Mouse (Mus musculus): ENCODE results near the gene Amer3. TPM values are rescaled to one million over a fixed set of nuclear protein-coding genes. Genes with fewer than 3 reads are reported as not detected.
"Not testable (repeated sequence)": the region's sequence is repeated elsewhere in the genome, so short reads cannot be mapped to it uniquely, and the experiment has no call there.

The Amer3 gene
- polyA plus RNA-seq, 1 experiment from 2014 or later, result 0.09 TPM

DNA sequence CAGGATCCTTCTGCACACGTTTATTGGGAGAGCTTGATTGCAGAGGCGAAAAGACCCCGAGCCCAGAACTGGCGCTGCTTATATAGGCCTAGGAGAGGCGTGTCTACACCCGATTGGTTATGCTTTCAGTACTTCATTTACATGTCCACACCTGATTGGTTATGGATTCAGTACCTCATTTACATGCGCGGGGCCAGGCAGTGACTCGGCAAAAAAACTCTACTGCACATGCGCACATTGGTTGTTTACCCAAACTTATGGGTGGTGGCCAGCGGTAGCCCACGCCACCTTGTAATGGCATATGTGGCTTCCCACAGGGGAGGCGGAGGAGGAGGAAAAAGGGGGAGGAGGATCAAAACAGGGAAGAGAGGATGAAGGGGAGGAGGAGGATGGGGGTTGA lies 40.7 kb downstream of the Amer3 start:
- H3K27me3 ChIP-seq; H3K36me3 ChIP-seq; H3K4me3 ChIP-seq; H3K27ac ChIP-seq; H3K4me1 ChIP-seq; H3K9me3 ChIP-seq; ATAC-seq (ENCODE audit: insufficient number of reproducible peaks, low FRiP score, low TSS enrichment, low read depth); H3K9ac ChIP-seq; H3K4me2 ChIP-seq: not testable (repeated sequence)
- WGBS, result 94% methylated on average over 13 of the region's 13 CpGs

DNA sequence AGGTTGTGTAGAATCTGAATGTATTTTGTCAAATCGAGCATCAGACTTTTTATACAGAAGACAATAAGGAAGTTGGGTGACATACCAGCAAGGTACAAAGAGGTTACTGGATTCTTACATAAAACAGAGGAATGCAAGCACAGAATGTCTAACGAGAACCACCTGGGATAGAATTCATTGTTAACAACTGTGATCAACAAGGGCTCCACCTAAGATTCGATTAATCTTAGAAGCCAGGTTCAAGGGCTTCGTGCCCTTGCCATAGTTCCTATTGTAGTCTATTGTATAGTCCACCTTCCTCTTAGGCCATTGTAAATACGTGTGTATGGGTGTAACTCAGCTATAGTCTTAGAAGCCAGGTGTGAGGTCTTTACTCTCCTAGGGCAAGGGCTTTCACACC lies 41.3 kb downstream of the Amer3 start:
- H3K27ac ChIP-seq; H3K36me3 ChIP-seq; ATAC-seq (ENCODE audit: insufficient number of reproducible peaks, low FRiP score, low TSS enrichment, low read depth); H3K4me2 ChIP-seq; H3K9me3 ChIP-seq; H3K4me1 ChIP-seq; H3K9ac ChIP-seq; H3K27me3 ChIP-seq; H3K4me3 ChIP-seq: not testable (repeated sequence)
- 75% methylated on average over 5 of the region's 5 CpGs for WGBS

DNA sequence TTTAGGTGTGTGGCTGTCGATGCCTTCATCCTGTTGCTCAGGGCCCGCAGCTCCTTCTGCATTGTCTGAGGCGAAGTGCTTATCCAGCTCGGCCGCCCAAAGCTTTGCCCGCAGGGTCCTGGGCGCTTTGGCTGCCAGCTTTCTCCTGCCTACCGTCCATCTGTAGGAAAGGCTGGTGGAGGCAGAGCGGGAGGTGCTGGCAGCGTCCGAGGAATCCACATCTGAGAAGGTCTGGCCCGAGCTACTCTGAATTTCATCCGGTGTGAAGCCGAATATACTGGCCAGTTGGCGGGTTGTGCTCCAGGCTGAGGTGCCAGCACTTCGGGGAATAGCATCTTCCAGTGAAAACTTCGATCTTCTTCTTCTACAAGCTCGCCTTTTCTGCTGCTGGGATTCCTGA lies 56.3 kb downstream of the Amer3 start:
- H3K4me3 ChIP-seq, result no peak overlapping the region
- H3K9ac ChIP-seq, result no peak overlapping the region
- no peak for ATAC-seq (ENCODE audit: insufficient number of reproducible peaks, low FRiP score, low TSS enrichment, low read depth)
- no peak overlapping the region for H3K4me2 ChIP-seq
- no peaks in the 10 kb centered on the region for H3K27me3 ChIP-seq
- H3K27ac ChIP-seq, result no peak overlapping the region
- 83% methylated on average over 18 of the region's 18 CpGs for WGBS
- no peaks in the 10 kb centered on the region for H3K9me3 ChIP-seq
- peaks cover 5% of the 10 kb centered on the region; the same call in 1 of the 2 replicates for H3K4me1 ChIP-seq
- H3K36me3 ChIP-seq, result no peaks in the 10 kb centered on the region

Other genes with a start within 250 kb of the Amer3 start
- gene Ccdc115, start 140.0 kb upstream of the Amer3 start, polyA plus RNA-seq (2015; fragmentation: Nextera tagmentation; extraction: Ambion mirVana), result 61.3 and 65.8 TPM in 2 replicates
- 77.1 and 77.4 TPM in 2 replicates for gene Imp4, start 139.8 kb upstream of the Amer3 start, polyA plus RNA-seq (2015; fragmentation: Nextera tagmentation; extraction: Ambion mirVana)
- 17.4 TPM in 2 replicates for gene Ptpn18, start 119.9 kb upstream of the Amer3 start, polyA plus RNA-seq (2015; fragmentation: Nextera tagmentation; extraction: Ambion mirVana)
- gene Prss39, start 81.2 kb upstream of the Amer3 start, polyA plus RNA-seq (2015; fragmentation: Nextera tagmentation; extraction: Ambion mirVana), result not detected in 2 replicates
- gene Cfc1, start 44.0 kb upstream of the Amer3 start, polyA plus RNA-seq (2015; fragmentation: Nextera tagmentation; extraction: Ambion mirVana), result 0.96 TPM in 2 replicates
- 0.14 TPM in 1 of 2 replicates, not detected in the other for gene Prss40, start 18.7 kb upstream of the Amer3 start, polyA plus RNA-seq (2015; fragmentation: Nextera tagmentation; extraction: Ambion mirVana)